Mouse (Mus musculus) MN1 (cell line): Measurements from ENCODE around the gene Rrn3.
"Not testable (repeated sequence)": the region's sequence is repeated elsewhere in the genome, so short reads cannot be mapped to it uniquely, and the experiment has no call there.

Experiments used
- DNase-seq: peaks from one replicate; pipeline ENCODE4 v3.0.0-alpha.2; 2016; ENCODE audit warnings: low spot score

The Rrn3 gene

GRCm38 (mm10) chr16:13780353-13781036 is at the start of gene Rrn3:
Gene Rrn3, plus strand, starts transcription at chr16:13780708.
- peak; percentile 92 for DNase-seq

DNA sequence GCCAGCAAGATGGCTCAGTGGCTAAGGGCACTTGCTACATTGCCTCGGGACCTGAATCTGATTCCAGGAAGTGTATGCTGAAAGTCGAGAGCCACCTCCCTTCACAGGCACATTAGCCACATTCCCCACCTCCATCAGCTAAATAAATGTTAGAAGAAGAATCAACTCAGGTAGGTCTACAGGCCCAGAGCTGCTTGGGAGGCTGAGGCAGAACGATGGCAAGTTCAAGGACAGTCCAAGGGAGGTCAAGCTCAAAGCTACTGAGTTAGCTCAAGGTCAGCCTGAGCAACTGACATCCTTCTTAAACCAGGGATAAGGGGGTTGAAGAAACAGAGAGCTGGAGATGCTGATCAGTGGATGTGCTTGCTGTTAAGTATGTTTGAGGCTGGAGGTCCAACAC is 47.7 kb upstream of the Rrn3 start:
- DNase-seq, result no peak

- DNase-seq, result peak; percentile 75
Observed at GRCm38 (mm10) chr16:13733518-13734137, 46.9 kb upstream of the Rrn3 start.

GRCm38 (mm10) chr16:13735977-13736376 is 44.5 kb upstream of the Rrn3 start:
- no peak for DNase-seq

- not testable (repeated sequence) for DNase-seq
Observed at GRCm38 (mm10) chr16:13739044-13739443, 41.5 kb upstream of the Rrn3 start.

DNA sequence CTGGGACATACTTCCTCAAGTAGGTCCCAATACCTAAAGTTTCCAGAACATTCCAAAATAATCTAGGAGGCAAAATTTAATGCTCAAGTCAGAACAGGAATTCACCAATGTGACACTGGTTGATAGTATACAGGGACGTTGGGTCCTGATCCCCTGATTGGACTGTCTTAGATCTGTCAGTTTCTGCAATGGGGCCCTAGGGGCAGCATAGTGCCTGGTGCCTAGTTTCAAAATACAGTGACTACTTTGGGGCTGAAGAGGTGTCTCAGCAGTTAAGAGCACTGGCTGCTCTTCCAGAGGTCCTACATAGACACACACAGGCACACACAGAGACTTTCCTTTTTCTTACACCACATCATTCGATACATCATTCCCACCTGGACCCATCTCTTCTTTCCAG is 39.7 kb upstream of the Rrn3 start:
- no peak for DNase-seq

GRCm38 (mm10) chr16:13747708-13748107 is 32.8 kb upstream of the Rrn3 start:
- DNase-seq, result no peak

DNA sequence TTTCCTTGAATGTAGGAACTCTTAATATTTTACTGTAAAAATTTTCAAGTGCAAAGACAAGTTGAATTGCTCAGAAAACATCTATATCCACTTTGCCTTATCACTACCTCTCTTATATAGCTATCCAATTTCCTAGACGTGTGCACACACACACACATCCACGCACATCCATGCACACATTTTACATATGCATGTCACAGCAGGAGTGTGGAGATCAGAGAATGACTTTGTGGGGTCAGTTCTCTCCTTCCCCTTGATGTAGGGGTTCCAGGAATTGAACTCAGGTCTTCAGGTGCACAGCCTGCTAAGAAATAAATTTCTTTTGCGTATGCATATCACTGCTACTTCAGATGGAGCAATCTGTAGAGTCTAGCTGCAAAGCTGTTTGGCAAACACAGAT is 32.4 kb upstream of the Rrn3 start:
- no peak for DNase-seq

DNA sequence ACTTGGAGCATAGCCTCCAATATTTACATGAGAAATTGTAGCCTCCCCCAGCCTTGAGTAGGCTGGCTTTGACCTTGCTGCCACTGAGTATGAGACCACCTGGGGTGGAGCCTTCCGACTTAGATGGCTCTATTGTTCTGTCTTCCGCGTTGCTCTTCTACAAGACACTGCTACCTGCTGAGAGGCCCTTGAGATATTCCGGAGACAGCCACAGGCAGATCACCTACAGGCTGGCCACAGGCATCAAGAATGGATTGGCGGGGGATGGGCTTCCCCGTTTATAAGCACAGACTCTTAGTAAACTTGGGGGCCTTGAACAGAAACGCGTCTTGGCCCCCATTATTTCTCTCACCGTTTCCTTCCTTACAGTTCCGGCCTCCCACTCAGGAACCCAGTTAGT is 31.7 kb upstream of the Rrn3 start:
- DNase-seq, result not testable (repeated sequence)

DNA sequence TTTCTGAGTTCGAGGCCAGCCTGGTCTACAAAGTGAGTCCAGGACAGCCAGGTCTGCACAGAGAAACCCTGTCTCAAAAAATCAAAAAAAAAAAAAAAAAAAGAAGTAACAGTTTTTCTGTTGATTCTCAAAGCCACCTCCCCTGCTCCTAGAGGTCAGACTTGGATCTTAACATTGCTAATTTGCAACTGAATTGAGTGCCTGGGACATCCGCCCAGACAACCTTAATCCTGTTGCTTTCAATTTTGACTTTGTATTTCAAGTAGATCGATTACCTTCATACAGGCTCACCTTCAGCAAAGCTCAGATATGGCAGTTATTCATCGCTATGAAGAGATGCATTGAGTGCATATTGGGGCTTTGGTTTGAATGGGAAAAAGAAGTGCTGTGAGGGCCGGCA is 31.2 kb upstream of the Rrn3 start:
- DNase-seq, result no peak

DNA sequence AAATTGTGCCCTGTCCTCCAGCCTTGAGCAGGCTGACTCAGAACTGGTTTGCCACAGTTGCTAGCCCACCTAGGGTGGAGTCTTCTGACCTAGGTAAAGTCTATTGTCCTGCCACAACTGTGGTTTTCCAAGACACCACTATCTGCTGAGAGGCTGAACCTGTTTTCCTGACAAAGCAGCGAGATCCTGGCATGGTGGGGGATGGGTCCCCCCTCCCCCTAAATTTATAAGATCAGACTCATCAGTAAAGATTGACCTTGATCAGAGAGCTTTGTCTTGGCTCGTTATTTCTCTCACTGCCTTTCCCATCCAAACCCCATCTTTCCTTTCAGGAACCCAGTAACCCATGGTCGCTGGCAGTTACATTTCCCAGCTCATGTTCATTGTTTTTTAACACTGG is 30.5 kb upstream of the Rrn3 start:
- DNase-seq, result no peak

DNA sequence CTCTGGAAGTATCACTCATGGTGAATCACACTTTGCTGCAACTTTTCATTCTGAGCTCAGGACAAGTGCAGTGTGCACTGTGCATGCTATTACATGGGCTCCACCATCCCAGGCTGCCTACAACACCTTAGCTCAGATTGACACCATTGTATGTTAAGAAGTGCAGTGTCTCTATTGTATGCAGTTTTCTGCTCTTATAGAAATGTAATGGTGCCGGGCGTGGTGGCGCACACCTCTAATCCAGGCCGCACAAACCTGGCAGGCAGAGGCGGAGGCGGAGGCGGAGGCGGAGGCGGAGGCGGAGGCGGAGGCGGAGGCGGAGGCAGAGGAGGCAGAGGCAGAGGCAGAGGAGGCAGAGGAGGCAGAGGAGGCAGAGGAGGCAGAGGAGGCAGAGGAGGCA is 29.9 kb upstream of the Rrn3 start:
- no peak for DNase-seq

DNA sequence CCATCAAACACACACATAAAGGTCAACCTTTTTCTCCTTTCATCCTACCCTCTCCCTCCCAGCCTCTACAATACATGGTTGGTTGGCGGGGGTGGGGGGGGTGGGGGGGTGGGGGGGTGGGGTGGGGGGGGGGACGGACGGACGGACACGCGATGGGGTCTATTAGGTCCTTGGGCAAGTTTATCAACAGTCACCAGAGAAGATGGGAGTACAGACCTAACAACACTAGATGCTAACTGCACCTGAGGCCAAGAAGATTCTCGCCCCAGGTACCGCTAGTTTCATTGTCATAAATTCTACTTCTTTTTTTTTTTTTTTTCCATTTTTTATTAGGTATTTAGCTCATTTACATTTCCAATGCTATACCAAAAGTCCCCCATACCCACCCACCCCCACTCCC is 26.5 kb upstream of the Rrn3 start:
- DNase-seq, result peak; percentile 16

DNA sequence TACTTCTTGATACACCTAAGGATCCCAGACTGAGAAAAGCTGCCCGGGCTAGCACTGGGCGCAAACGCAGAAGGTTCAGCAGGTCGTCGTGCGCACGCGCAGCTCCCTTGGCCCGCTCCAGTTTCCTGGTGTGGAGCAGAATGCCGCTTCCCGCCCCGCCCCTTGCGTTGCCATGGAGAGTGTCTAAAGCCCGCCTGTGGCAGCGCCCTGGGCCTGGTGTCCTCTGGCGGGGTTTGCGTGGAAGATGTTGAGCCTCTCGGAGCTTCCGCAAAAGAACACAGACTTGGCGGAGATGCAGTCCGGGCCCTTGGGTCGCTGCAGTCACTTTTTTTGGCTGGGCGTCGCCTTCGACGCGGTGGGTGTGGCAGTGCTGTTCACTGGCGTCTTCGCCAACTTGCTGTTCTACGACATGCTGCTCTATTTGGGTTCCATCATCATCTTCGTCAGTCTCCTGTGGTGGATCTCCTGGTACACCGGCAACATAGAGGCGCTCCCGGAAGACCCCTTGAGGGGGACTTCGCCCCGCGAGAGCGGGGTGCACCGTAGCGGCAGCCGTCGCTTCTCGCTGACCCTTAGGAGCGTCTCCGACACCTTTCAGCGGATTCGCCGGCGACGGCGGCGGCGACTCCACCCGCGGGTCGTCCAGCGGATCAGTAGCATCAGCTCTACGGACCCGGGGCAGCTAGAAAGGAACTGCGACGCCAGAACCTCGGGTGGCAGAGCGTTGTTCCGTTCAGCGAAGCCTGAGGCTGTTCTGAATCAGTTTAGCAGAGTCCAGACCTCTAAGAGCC is 25.9 kb upstream of the Rrn3 start:
- DNase-seq, result peak; percentile 97

GRCm38 (mm10) chr16:13757823-13758222 is 22.7 kb upstream of the Rrn3 start:
- DNase-seq, result no peak

DNA sequence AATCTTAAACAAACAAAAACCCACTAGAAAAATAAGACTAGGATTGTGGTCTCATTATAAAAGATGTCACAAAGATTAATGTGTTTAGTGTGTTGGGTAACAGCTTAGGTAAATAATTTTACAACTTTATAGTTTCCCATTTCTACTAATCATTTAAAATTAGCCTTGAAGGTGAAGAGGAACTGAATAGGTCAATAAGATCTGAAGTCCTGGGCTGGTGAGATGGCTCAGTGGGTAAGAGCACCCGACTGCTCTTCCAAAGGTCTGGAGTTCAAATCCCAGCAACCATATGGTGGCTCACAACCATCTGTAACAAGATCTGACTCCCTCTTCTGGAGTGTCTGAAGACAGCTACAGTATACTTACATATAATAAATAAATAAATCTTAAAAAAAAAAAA is 17.7 kb upstream of the Rrn3 start:
- not testable (repeated sequence) for DNase-seq

GRCm38 (mm10) chr16:13764519-13764918 is 16.0 kb upstream of the Rrn3 start:
- no peak for DNase-seq

- no peak for DNase-seq
Observed at GRCm38 (mm10) chr16:13766367-13766766, 14.1 kb upstream of the Rrn3 start.

DNA sequence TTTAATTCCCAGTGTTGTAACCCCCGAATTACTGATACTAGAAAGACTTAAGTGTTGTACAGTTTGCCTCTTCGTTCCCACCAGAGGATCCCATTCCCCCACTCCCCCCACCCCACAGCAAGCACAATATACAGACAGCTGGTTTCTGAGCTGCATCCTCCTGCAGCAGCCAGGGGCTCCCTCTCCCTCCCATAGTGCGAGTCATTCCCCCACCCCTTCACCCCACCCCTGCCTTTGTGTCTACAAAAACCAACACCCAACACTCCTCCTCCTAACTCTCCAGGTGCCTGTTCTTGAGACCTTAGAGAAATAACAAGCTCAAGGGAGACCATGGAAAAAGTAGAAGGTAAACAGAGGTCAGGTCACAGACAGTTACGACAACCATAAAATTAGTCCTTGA is 8.9 kb upstream of the Rrn3 start:
- not testable (repeated sequence) for DNase-seq

- DNase-seq, result not testable (repeated sequence)
Observed at GRCm38 (mm10) chr16:13772051-13772450, 8.5 kb upstream of the Rrn3 start.

GRCm38 (mm10) chr16:13774011-13774410 is 6.5 kb upstream of the Rrn3 start:
- DNase-seq, result not testable (repeated sequence)

DNA sequence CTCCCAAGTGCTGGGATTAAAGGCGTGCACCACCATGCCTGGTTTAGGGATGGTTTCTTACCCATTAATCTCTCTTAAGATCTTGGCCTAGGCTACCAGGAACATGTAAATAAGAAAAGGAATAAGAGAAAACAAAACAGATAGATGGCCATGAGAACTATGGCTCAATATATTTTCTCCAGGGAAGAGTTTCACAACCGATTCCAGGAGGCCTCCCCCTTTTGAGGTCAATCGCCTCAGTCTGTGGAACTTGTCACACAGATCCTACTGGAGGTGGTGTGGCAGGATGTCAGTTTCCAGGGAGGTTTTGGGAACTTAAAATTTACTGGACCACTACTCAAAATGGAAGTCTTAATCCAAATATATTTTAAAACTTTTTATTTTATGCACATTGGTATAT is 5.9 kb upstream of the Rrn3 start:
- not testable (repeated sequence) for DNase-seq

DNA sequence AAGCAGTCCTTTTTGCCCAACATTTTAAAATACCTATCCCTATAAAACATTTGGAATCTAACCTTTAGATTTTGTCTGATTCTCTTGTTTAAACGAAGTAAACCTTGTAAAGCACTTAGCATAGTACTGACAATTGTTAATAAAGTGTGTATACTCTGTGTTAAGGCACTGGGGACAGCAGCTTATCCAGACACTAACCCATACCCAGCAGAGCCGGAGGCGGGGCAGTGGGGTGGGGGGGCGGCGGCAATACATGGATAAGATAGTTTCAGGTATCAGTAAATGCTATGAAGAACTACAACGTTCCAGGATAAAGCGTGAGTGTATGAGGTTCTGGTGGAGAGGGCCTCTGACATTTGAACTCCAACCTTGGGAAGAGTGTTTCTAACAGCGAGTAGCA is 708 bp downstream of the Rrn3 start:
- no peak for DNase-seq
